Mouse (Mus musculus) brain, embryonic 14.5 days (tissue): ENCODE measurements around the gene Plekhg1.

Source experiments
- CTCF ChIP-seq: fragments of 200-500 bp; IDR thresholded peaks from 2 replicates; pipeline ENCODE4 v1.5.1; 2012; ENCODE audit warnings: inconsistent platforms, mild to moderate bottlenecking, moderate library complexity, borderline replicate concordance; ENCODE audit not compliant: insufficient read depth, insufficient read length; ENCODE audit errors: extremely low read depth
- POLR2A ChIP-seq: fragments of 200-500 bp; IDR thresholded peaks from 2 replicates; pipeline ENCODE4 v1.6.1; 2012; ENCODE audit warnings: mild to moderate bottlenecking, inconsistent platforms, borderline replicate concordance; ENCODE audit not compliant: poor library complexity, insufficient read depth, insufficient read length, severe bottlenecking; ENCODE audit errors: extremely low read depth

GRCm38 (mm10) chr10:3722339-3722738, 17.8 kb upstream of the Plekhg1 start:
- no peak for TF ChIP-seq CTCF
- no peak for TF ChIP-seq POLR2A
